Mouse (Mus musculus) bone marrow, adult 2 months (tissue): ENCODE data around the gene Rdh19. TPM values are rescaled to one million over a fixed set of nuclear protein-coding genes. Genes with fewer than 3 reads are reported as not detected.

Source experiments
- H3K27ac ChIP-seq: fragments of 200-500 bp; 2 replicates; pipeline ENCODE4 v1.5.1; 2012; ENCODE audit warnings: low read depth, mild to moderate bottlenecking, control low read depth, inconsistent platforms, low read length; ENCODE audit not compliant: control insufficient read depth, poor library complexity, insufficient read depth
- H3K4me1 ChIP-seq: fragments of 200-500 bp; 2 replicates; pipeline ENCODE4 v1.6.1; 2011; ENCODE audit warnings: low read length; ENCODE audit not compliant: control insufficient read depth, insufficient read depth
- H3K4me3 ChIP-seq: fragments of 200-500 bp; replicated peaks from 2 replicates; pipeline ENCODE3; 2011; ENCODE audit warnings: mild to moderate bottlenecking, low read depth, low read length, control low read depth; ENCODE audit not compliant: control insufficient read depth
- CTCF ChIP-seq: fragments of 200-500 bp; IDR thresholded peaks from 2 replicates; pipeline ENCODE4 v1.5.1; 2011; ENCODE audit warnings: low read length, control low read depth; ENCODE audit not compliant: control insufficient read depth, insufficient read depth
- POLR2A ChIP-seq: fragments of 200-500 bp; IDR thresholded peaks from 2 replicates; pipeline ENCODE4 v1.6.1; 2011; ENCODE audit warnings: low read depth, mild to moderate bottlenecking, control low read depth, low read length, borderline replicate concordance; ENCODE audit not compliant: control insufficient read depth
- WGBS: fragments of 180-500 bp; shearing (Covaris S2); methylation state at CpG from one replicate; pipeline ENCODE4 v1.1.7; 2018; 5-methylcytosine and 5-hydroxymethylcytosine counted together
- polyA plus RNA-seq: library from polyadenylated mRNA; stranded (reverse); fragments of >200 nt; gene quantifications from 2 replicates; pipeline ENCODE4 v1.2.4, GENCODE M21; 2011; ENCODE audit warnings: low replicate concordance; ENCODE audit not compliant: missing spikeins, insufficient read depth, insufficient read length

The Rdh19 gene
- polyA plus RNA-seq, 1 experiment, result not detected

GRCm38 (mm10) chr10:127864931-127865330 is 15.2 kb downstream of the Rdh19 start:
- no peak overlapping the region for H3K27ac ChIP-seq
- H3K4me3 ChIP-seq, result no peak overlapping the region
- no peaks in the 10 kb centered on the region for H3K4me1 ChIP-seq
- TF ChIP-seq POLR2A, result no peak
- no peak for TF ChIP-seq CTCF

DNA sequence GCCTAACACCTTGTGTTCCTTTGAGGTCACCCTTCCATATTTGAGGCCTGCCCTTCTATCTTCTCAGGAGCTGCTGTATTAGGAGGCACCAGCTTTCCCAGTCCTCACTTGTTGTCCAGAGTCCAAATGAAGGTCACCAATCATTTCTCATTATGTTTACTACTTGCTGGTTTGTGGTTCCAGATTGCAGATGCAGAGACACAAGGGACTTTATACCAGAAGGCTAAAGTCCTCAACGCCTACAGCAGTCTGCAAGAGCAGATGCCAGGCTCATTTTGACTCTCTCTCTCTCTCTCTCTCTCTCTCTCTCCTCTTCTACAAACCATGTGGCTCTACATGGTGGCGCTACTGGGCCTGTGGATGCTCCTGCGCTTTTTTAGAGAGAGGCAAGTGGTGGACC is 16.5 kb downstream of the Rdh19 start, which contains the start of gene Rdh16f2:
TSS of gene Rdh16f2 (plus strand) at position 243 of the 400 bp plus-strand sequence.
- no peak within 1 kb of the TSS for H3K4me3 ChIP-seq
- no peak within 1 kb of the TSS for H3K27ac ChIP-seq
- TF ChIP-seq POLR2A, result no peak
- TF ChIP-seq CTCF, result no peak
- H3K4me1 ChIP-seq, result no peaks in the 10 kb centered on the region
- WGBS, result 79% methylated on average over 3 of the region's 3 CpGs

DNA sequence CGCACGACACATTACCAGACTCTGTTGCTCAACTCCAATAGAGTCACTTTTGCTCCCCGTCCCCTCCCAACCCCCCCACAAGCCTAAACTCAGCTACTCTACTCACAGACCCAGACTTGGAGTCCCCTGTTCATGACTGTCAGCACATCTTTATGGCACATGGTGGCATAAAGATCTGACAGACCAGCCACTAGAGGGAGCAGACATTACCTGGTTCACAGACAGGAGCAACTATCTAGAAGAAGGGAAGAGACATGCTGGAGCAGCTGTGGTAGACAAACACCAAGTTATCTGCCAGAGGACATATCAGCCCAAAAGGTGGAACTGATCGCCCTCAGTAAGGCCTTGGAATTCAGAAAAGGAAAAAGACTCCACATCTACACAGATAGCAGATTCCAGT is 22.8 kb downstream of the Rdh19 start:
- TF ChIP-seq POLR2A, result no peak
- TF ChIP-seq CTCF, result no peak
- H3K4me1 ChIP-seq, result no peaks in the 10 kb centered on the region
- no peak overlapping the region for H3K27ac ChIP-seq
- H3K4me3 ChIP-seq, result no peak overlapping the region
- WGBS, result 76% methylated on average over 4 of the region's 4 CpGs

DNA sequence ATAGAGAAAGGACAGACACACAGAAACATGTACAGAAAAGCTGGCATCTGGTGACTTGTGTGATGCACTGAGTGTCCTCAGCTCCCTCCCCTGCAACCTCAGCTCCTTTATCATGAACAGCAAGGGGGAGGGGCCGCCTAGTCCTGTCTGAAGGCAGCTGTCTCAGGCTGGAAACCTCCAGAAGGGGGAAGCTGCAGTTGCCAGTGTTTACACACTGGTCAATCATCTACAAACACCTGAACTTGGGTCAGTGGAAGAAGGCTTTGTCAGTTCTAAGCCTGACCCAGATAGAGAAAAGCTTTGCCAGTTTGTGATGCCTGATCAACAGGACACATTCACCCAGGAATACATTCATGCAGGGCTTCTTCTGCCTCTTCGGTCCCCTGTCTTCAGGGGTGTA is 28.0 kb downstream of the Rdh19 start:
- H3K4me1 ChIP-seq, result no peaks in the 10 kb centered on the region
- H3K4me3 ChIP-seq, result no peak overlapping the region
- WGBS, result 61% methylated on average over 2 of the region's 2 CpGs
- no peak for TF ChIP-seq CTCF
- TF ChIP-seq POLR2A, result no peak
- no peak overlapping the region for H3K27ac ChIP-seq

DNA sequence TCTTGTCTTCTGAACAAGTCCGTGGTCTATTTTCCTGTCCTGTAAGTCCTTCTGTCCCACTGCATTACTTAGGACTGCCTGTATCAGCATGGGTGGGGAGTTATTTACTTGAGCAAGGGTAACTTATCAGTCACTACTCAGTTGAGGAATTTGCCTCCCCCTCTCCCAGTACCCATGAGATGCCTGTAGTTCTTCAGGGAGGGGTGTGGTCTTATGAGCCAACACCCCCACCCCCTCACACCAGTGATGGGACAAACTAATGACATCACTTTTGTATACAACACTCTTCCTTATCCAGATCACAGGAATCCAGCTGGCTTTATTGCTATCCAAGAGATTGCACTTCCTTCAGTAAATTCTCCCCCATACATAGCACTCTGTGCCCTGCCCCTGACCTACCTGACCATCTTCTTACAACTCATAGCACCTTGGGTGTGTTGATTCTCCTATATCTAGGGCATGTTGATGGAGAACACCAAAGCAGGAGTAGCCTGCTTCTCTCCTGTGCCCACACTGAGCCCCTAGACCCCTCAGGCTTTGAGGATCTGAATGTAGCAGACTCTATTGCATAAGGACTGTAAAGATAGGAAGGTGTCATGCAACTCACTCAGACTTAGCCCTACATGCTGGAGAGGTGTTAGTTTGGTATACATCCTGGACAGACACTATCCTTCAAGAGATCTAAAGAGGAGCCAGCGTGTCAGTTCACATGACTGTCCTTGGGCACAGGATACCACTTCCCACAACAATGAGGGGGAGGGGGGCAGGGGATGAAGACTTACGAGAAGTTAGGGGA is 28.7 kb downstream of the Rdh19 start:
- Histone ChIP-seq H3K4me1 (no peaks in the 10 kb centered on the region), H3K27ac (no peak overlapping the region)
- WGBS, result 61% methylated on average over 3 of the region's 3 CpGs

GRCm38 (mm10) chr10:127879155-127879688 is 29.5 kb downstream of the Rdh19 start:
- TF ChIP-seq POLR2A (no peak), CTCF (no peak)
- 72% methylated on average over 3 of the region's 3 CpGs for WGBS
- no peaks in the 10 kb centered on the region for H3K4me1 ChIP-seq
- no peak overlapping the region for H3K27ac ChIP-seq
- no peak overlapping the region for H3K4me3 ChIP-seq

More for the DNA sequence above, 28.7 kb downstream of the Rdh19 start:
- TF ChIP-seq CTCF (no peak), POLR2A (no peak)
- no peak overlapping the region for H3K4me3 ChIP-seq

- Histone ChIP-seq H3K27ac (no peak overlapping the region), H3K4me3 (no peak overlapping the region), H3K4me1 (no peaks in the 10 kb centered on the region)
- TF ChIP-seq CTCF (no peak), POLR2A (no peak)
- WGBS, result 93% methylated on average over 4 of the region's 4 CpGs
These were observed 31.3 kb downstream of the Rdh19 start for GRCm38 (mm10) chr10:127881041-127881440.

GRCm38 (mm10) chr10:127886551-127886950 is 36.8 kb downstream of the Rdh19 start:
- 68% methylated on average over 1 of the region's 1 CpGs for WGBS
- H3K27ac ChIP-seq, result no peak overlapping the region
- TF ChIP-seq CTCF (no peak), POLR2A (no peak)
- no peak overlapping the region for H3K4me3 ChIP-seq
- no peaks in the 10 kb centered on the region for H3K4me1 ChIP-seq
